ENCODE assay signal across 22 mouse cellular contexts in genomic region chr17:43166091-43166490, GRCm38 (mm10).
DNase-seq lines count a peak whose midpoint lies in the region; ATAC-seq and TF ChIP-seq lines count a peak whose summit lies in the region.
"Had no signal": no experiment of that assay in that cellular context is flagged by ENCODE, and none has a peak within 500 bp of the region (broad histone marks: within the 10 kb centered on the region; RNA-seq: fewer than 3 reads in every experiment).

No protein-coding gene starts in this region.

- H3K27ac ChIP-seq in testis, adult 2 months (ENCODE audit: control insufficient read depth, insufficient read depth, low read depth, low read length) = peak overlapping the region; percentile 78
- H3K27ac ChIP-seq in kidney, embryonic 15.5 days = 0 out of 2 replicates have a peak overlapping the region, but pooled peaks have one; percentile 4
- H3K27ac ChIP-seq in hindbrain, embryonic 12.5 days = no peak overlapping the region
- H3K27ac ChIP-seq: embryonic facial prominence, embryonic 10.5 days; hindbrain, embryonic 10.5 days; hindbrain, postnatal 0 days; limb, embryonic 15.5 days; macrophage; midbrain, embryonic 10.5 days had no signal

- ATAC-seq in kidney, embryonic 15.5 days (replicated peaks; ENCODE audit: low FRiP score) = peak; percentile 90
- no peak for ATAC-seq in hindbrain, embryonic 12.5 days (ENCODE audit: low FRiP score)
- ATAC-seq: forebrain, postnatal 0 days; hindbrain, postnatal 0 days; intestine, postnatal 0 days; lung, postnatal 0 days had no signal

- no peak overlapping the region for H3K9ac ChIP-seq in kidney, embryonic 15.5 days
- no peak overlapping the region for H3K9ac ChIP-seq in hindbrain, embryonic 12.5 days
- H3K9ac ChIP-seq: forebrain, postnatal 0 days; limb, embryonic 15.5 days had no signal

- H3K27me3 ChIP-seq in testis, adult 2 months (ENCODE audit: control insufficient read depth, insufficient read depth, low read length) = no peaks in the 10 kb centered on the region
- no peaks in the 10 kb centered on the region for H3K27me3 ChIP-seq in kidney, embryonic 15.5 days
- no peaks in the 10 kb centered on the region for H3K27me3 ChIP-seq in hindbrain, embryonic 12.5 days
- H3K27me3 ChIP-seq: limb, embryonic 15.5 days had no signal

- no peaks in the 10 kb centered on the region for H3K4me1 ChIP-seq in testis, adult 2 months (ENCODE audit: control insufficient read depth, insufficient read depth, low read length)
- H3K4me1 ChIP-seq in kidney, embryonic 15.5 days = no peaks in the 10 kb centered on the region
- no peaks in the 10 kb centered on the region for H3K4me1 ChIP-seq in hindbrain, embryonic 12.5 days
- H3K4me1 ChIP-seq: embryonic facial prominence, embryonic 10.5 days; hindbrain, embryonic 10.5 days; limb, embryonic 15.5 days; midbrain, embryonic 10.5 days had no signal

- TF ChIP-seq POLR2A in testis, adult 2 months (IDR thresholded peaks at IDR 0.05; ENCODE audit: control insufficient read depth, low read depth, low read length) = no peak

- H3K9me3 ChIP-seq in kidney, embryonic 15.5 days (replicated peaks) = no peaks in the 10 kb centered on the region
- H3K9me3 ChIP-seq in hindbrain, embryonic 12.5 days (replicated peaks) = no peaks in the 10 kb centered on the region
- H3K9me3 ChIP-seq: embryonic facial prominence, embryonic 10.5 days; hindbrain, embryonic 10.5 days; limb, embryonic 15.5 days; midbrain, embryonic 10.5 days had no signal

- no peak for TF ChIP-seq CTCF in testis, adult 2 months (IDR thresholded peaks at IDR 0.05; ENCODE audit: control insufficient read depth, insufficient read depth, insufficient replicate concordance, low read depth, low read length)

- 48% methylated on average over 4 of the region's 4 CpGs for WGBS in kidney, embryonic 15.5 days
- 62% methylated on average over 4 of the region's 4 CpGs for WGBS in hindbrain, embryonic 12.5 days

- H3K4me3 ChIP-seq in testis, adult 2 months (ENCODE audit: control insufficient read depth, low read depth, low read length) = no peak overlapping the region
- H3K4me3 ChIP-seq in kidney, embryonic 15.5 days (replicated peaks) = no peak overlapping the region
- H3K4me3 ChIP-seq in hindbrain, embryonic 12.5 days = no peak overlapping the region
- H3K4me3 ChIP-seq: embryonic facial prominence, embryonic 10.5 days; hindbrain, embryonic 10.5 days; limb, embryonic 15.5 days; midbrain, embryonic 10.5 days had no signal

- DNase-seq in testis, postnatal 14 days (ENCODE audit: low spot score) = no peak
- peak; percentile 63 to 86 for DNase-seq in kidney, postnatal 36 days
- DNase-seq in cerebellum, adult 9-11 months = no peak
- no peak for DNase-seq in cerebellum, adult 9-10 months
- DNase-seq: adrenal gland, postnatal 25 days; cerebellum, postnatal 10 days; forebrain, postnatal 0 days; gastrocnemius, postnatal 36 days; layer of hippocampus, adult 9-11 months; left cerebral cortex, postnatal 4 days; right cerebral cortex, postnatal 4 days had no signal

- H3K36me3 ChIP-seq in testis, adult 2 months (ENCODE audit: control insufficient read depth, insufficient read depth, low read length) = no peaks in the 10 kb centered on the region
- H3K36me3 ChIP-seq in kidney, embryonic 15.5 days = no peaks in the 10 kb centered on the region
- H3K36me3 ChIP-seq in hindbrain, embryonic 12.5 days = no peaks in the 10 kb centered on the region
- H3K36me3 ChIP-seq: embryonic facial prominence, embryonic 10.5 days; hindbrain, embryonic 10.5 days; limb, embryonic 15.5 days; midbrain, embryonic 10.5 days had no signal

- no peak overlapping the region for H3K4me2 ChIP-seq in kidney, embryonic 15.5 days
- no peak overlapping the region for H3K4me2 ChIP-seq in hindbrain, embryonic 12.5 days (replicated peaks)
- H3K4me2 ChIP-seq: limb, embryonic 15.5 days had no signal

Comparison
In these comparisons a context has a peak if more than half of its experiments do, and no peak if none do; other contexts are left out.
1. DNase-seq: peak in kidney, postnatal 36 days (2 of 2); none in testis, postnatal 14 days (single experiment), cerebellum, adult 9-11 months (single experiment) and cerebellum, adult 9-10 months (single experiment).